Mouse (Mus musculus): ENCODE measurements around the gene Smtn.

- TF ChIP-seq CTCF (IDR thresholded peaks at IDR 0.05; ENCODE audit: insufficient read depth, low read length) (no peak), POLR2A (IDR thresholded peaks at IDR 0.05; ENCODE audit: borderline replicate concordance, extremely low read depth, low read depth, low read length) (no peak)
Observed at GRCm38 (mm10) chr11:3515216-3515615, 25.2 kb downstream of the Smtn start.

Measured in lung, adult 2 months (tissue).